Mouse (Mus musculus): ENCODE measurements around the gene Fancc. TPM values are rescaled to one million over a fixed set of nuclear protein-coding genes. Genes with fewer than 3 reads are reported as not detected.

Fancc gene
- polyA plus RNA-seq, 2 experiments = 6.9 to 8.6 TPM

GRCm38 (mm10) chr13:63524608-63525570, 27.8 kb upstream of the Fancc start:
- peaks cover 36% of the 10 kb centered on the region for H3K36me3 ChIP-seq (replicated peaks; ENCODE audit: control insufficient read depth, insufficient read depth, low read depth)
- H3K9me3 ChIP-seq (ENCODE audit: control insufficient read depth, low read length) = no peaks in the 10 kb centered on the region
- no peak for ATAC-seq (ENCODE audit: insufficient read depth)
- no peaks in the 10 kb centered on the region for H3K27me3 ChIP-seq (ENCODE audit: control insufficient read depth, insufficient read depth, low read length)
- H3K4me3 ChIP-seq (ENCODE audit: insufficient read depth in 1 of 2, low read depth in 2 of 2, low read length in 2 of 2) = no peak overlapping the region
- TF ChIP-seq CTCF (IDR thresholded peaks at IDR 0.05; ENCODE audit: low read depth) (no peak), EP300 (IDR thresholded peaks at IDR 0.05; ENCODE audit: low read depth) (no peak)
- DNase-seq (ENCODE audit: low read depth in 3 of 3, low spot score in 3 of 3) = no peak
- WGBS (ENCODE audit: insufficient replicate concordance) = 83% methylated on average over 25 of the region's 25 CpGs
- peaks cover 0 to 11% of the 10 kb centered on the region in 2 experiments; a peak in 2 of 4 replicates for H3K4me1 ChIP-seq (replicated peaks; ENCODE audit: control insufficient read depth in 2 of 2, insufficient read depth in 2 of 2, low read length in 1 of 2)
- no peak overlapping the region for H3K27ac ChIP-seq
- no peak overlapping the region for H3K4me2 ChIP-seq (ENCODE audit: low read depth)
- no peak overlapping the region for H3K9ac ChIP-seq (replicated peaks)

GRCm38 (mm10) chr13:63524061-63524460, 27.0 kb upstream of the Fancc start:
- no peaks in the 10 kb centered on the region for H3K9me3 ChIP-seq (ENCODE audit: control insufficient read depth, low read length)
- no peak overlapping the region for H3K9ac ChIP-seq (replicated peaks)
- TF ChIP-seq CTCF (IDR thresholded peaks at IDR 0.05; ENCODE audit: low read depth) (no peak), EP300 (IDR thresholded peaks at IDR 0.05; ENCODE audit: low read depth) (no peak)
- H3K4me3 ChIP-seq (ENCODE audit: insufficient read depth in 1 of 2, low read depth in 2 of 2, low read length in 2 of 2) = no peak overlapping the region
- ATAC-seq (ENCODE audit: insufficient read depth) = no peak
- no peak for DNase-seq (ENCODE audit: low read depth in 3 of 3, low spot score in 3 of 3)
- no peak overlapping the region for H3K4me2 ChIP-seq (ENCODE audit: low read depth)
- 80% methylated on average over 2 of the region's 2 CpGs for WGBS (ENCODE audit: insufficient replicate concordance)
- no peak overlapping the region for H3K27ac ChIP-seq
- H3K27me3 ChIP-seq (ENCODE audit: control insufficient read depth, insufficient read depth, low read length) = no peaks in the 10 kb centered on the region
- peaks cover 0 to 9% of the 10 kb centered on the region in 2 experiments; a peak in 2 of 4 replicates for H3K4me1 ChIP-seq (replicated peaks; ENCODE audit: control insufficient read depth in 2 of 2, insufficient read depth in 2 of 2, low read length in 1 of 2)
- H3K36me3 ChIP-seq (replicated peaks; ENCODE audit: control insufficient read depth, insufficient read depth, low read depth) = peaks cover 44% of the 10 kb centered on the region

- ATAC-seq (ENCODE audit: insufficient read depth) (no peak), DNase-seq (ENCODE audit: low read depth in 3 of 3, low spot score in 3 of 3) (no peak)
- 71% methylated on average over 10 of the region's 10 CpGs for WGBS (ENCODE audit: insufficient replicate concordance)
- no peak overlapping the region for H3K4me3 ChIP-seq (ENCODE audit: insufficient read depth in 1 of 2, low read depth in 2 of 2, low read length in 2 of 2)
- H3K27ac ChIP-seq = no peak overlapping the region
- H3K9me3 ChIP-seq (ENCODE audit: control insufficient read depth, low read length) = no peaks in the 10 kb centered on the region
- 0 out of 4 replicates have a peak, but pooled peaks cover 0 to under 1% of the 10 kb centered on the region in 2 experiments for H3K4me1 ChIP-seq (replicated peaks; ENCODE audit: control insufficient read depth in 2 of 2, insufficient read depth in 2 of 2, low read length in 1 of 2)
- TF ChIP-seq EP300 (IDR thresholded peaks at IDR 0.05; ENCODE audit: low read depth) (no peak), CTCF (IDR thresholded peaks at IDR 0.05; ENCODE audit: low read depth) (no peak)
- H3K4me2 ChIP-seq (ENCODE audit: low read depth) = no peak overlapping the region
- H3K36me3 ChIP-seq (replicated peaks; ENCODE audit: control insufficient read depth, insufficient read depth, low read depth) = peaks cover 46% of the 10 kb centered on the region
- no peaks in the 10 kb centered on the region for H3K27me3 ChIP-seq (ENCODE audit: control insufficient read depth, insufficient read depth, low read length)
- H3K9ac ChIP-seq (replicated peaks) = no peak overlapping the region
Observed at GRCm38 (mm10) chr13:63522832-63523231, 25.8 kb upstream of the Fancc start.

- Histone ChIP-seq H3K4me1 (replicated peaks; ENCODE audit: control insufficient read depth in 2 of 2, insufficient read depth in 2 of 2, low read length in 1 of 2) (no peaks in the 10 kb centered on the region), H3K27me3 (ENCODE audit: control insufficient read depth, insufficient read depth, low read length) (no peaks in the 10 kb centered on the region), H3K27ac (no peak overlapping the region), H3K9ac (replicated peaks) (no peak overlapping the region), H3K4me2 (ENCODE audit: low read depth) (no peak overlapping the region), H3K9me3 (ENCODE audit: control insufficient read depth, low read length) (no peaks in the 10 kb centered on the region), H3K4me3 (ENCODE audit: insufficient read depth in 1 of 2, low read depth in 2 of 2, low read length in 2 of 2) (no peak overlapping the region), H3K36me3 (replicated peaks; ENCODE audit: control insufficient read depth, insufficient read depth, low read depth) (peaks cover 48% of the 10 kb centered on the region)
- DNase-seq (ENCODE audit: low read depth in 3 of 3, low spot score in 3 of 3) (no peak), ATAC-seq (ENCODE audit: insufficient read depth) (no peak)
- TF ChIP-seq CTCF (IDR thresholded peaks at IDR 0.05; ENCODE audit: low read depth) (no peak), EP300 (IDR thresholded peaks at IDR 0.05; ENCODE audit: low read depth) (no peak)
- 79% methylated on average over 6 of the region's 6 CpGs for WGBS (ENCODE audit: insufficient replicate concordance)
Observed at GRCm38 (mm10) chr13:63520110-63520509, 23.0 kb upstream of the Fancc start.

- Histone ChIP-seq H3K36me3 (replicated peaks; ENCODE audit: control insufficient read depth, insufficient read depth, low read depth) (peaks cover 59% of the 10 kb centered on the region), H3K4me2 (ENCODE audit: low read depth) (no peak overlapping the region), H3K27ac (no peak overlapping the region), H3K4me1 (replicated peaks; ENCODE audit: control insufficient read depth in 2 of 2, insufficient read depth in 2 of 2, low read length in 1 of 2) (no peaks in the 10 kb centered on the region), H3K27me3 (ENCODE audit: control insufficient read depth, insufficient read depth, low read length) (no peaks in the 10 kb centered on the region), H3K9ac (replicated peaks) (no peak overlapping the region), H3K9me3 (ENCODE audit: control insufficient read depth, low read length) (no peaks in the 10 kb centered on the region), H3K4me3 (ENCODE audit: insufficient read depth in 1 of 2, low read depth in 2 of 2, low read length in 2 of 2) (no peak overlapping the region)
- WGBS (ENCODE audit: insufficient replicate concordance) = 81% methylated on average over 2 of the region's 2 CpGs
- no peak for DNase-seq (ENCODE audit: low read depth in 3 of 3, low spot score in 3 of 3)
- no peak for ATAC-seq (ENCODE audit: insufficient read depth)
- TF ChIP-seq EP300 (IDR thresholded peaks at IDR 0.05; ENCODE audit: low read depth) = no peak
- TF ChIP-seq CTCF (IDR thresholded peaks at IDR 0.05; ENCODE audit: low read depth) = no peak
Observed at GRCm38 (mm10) chr13:63516535-63516934, 19.5 kb upstream of the Fancc start.
